Mouse (Mus musculus): ENCODE results near the gene Grid2. TPM values are rescaled to one million over a fixed set of nuclear protein-coding genes. Genes with fewer than 3 reads are reported as not detected.
A peak's percentile ranks its signal among the peaks of the same experiment; 100 is the strongest.

Grid2 gene
- polyA plus RNA-seq, 1 experiment from 2014 or later: 5.5 TPM

DNA sequence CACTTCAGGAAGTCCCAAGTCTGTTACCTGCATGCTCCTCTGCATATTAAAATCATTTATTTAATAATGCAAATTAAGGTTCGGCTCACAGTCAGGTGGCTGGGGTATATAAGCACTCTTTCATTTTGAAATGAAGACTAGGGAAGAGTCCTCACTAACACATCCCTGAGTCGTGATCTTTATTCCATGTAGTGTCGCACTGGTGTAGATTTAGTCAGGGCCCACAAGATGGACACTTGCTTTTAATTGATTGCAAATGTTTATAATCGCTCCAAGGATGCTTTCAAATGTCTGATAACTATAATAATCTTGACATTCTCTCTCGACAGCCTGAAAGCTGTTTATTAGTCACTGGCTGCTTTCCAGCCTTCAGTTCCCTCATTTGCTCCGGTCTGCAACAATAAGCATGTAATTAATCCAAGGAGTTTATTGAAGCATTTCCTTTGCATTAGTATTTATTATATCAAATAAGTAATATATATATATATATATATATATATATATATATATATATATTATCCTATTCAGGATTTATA, 661.4 kb downstream of the Grid2 start:
- Histone ChIP-seq H3K9me3 (no peaks in the 10 kb centered on the region), H3K4me1 (no peaks in the 10 kb centered on the region), H3K4me2 (replicated peaks) (no peak overlapping the region), H3K36me3 (no peaks in the 10 kb centered on the region), H3K4me3 (no peak overlapping the region), H3K9ac (replicated peaks) (no peak overlapping the region), H3K27ac (replicated peaks) (no peak overlapping the region), H3K27me3 (no peaks in the 10 kb centered on the region)
- no peak for ATAC-seq (ENCODE audit: low FRiP score, low read depth)
- 84% methylated on average over 6 of the region's 6 CpGs for WGBS

DNA sequence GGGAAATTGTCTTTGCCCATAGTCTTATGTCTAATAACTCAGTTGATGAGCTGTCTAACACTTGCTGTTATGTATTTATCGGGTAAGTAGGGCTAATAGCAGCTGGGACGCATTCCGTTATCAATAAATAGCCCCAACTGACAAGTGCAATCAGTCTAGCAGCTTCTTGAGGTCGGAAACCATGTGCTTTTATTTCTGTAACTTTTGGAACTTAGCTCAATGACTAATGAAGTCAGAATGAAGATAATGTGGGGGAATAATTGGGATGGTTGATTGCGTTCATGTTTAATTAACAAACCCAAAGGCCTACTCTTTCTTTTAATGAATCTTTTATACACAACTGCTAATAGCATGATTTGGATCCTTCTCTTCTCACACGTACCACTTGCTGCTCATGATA, 666.3 kb downstream of the Grid2 start:
- Histone ChIP-seq H3K36me3 (no peaks in the 10 kb centered on the region), H3K4me2 (replicated peaks) (no peak overlapping the region), H3K4me3 (no peak overlapping the region), H3K4me1 (no peaks in the 10 kb centered on the region), H3K27ac (replicated peaks) (no peak overlapping the region), H3K9me3 (no peaks in the 10 kb centered on the region), H3K27me3 (no peaks in the 10 kb centered on the region), H3K9ac (replicated peaks) (no peak overlapping the region)
- no peak for ATAC-seq (ENCODE audit: low FRiP score, low read depth)
- WGBS: 92% methylated on average over 6 of the region's 6 CpGs

DNA sequence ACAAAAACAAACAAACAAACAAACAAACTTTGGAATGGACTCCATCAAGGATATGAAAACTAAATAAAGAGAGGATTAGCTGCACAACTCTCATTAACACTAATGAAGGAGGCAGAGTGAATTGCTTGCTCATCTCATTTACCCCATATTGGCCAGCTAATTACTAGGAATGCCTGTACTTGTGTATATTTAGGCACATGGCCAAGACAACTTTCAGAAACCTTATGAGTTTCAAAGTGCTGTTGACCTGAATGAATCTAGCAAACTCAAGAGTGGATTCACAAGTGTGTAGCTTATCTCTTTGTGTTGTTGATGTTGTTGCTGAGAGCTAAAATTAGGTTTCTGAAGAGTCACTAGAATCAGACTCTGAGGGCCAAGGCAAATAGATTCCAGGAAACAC, 675.5 kb downstream of the Grid2 start:
- H3K4me1 ChIP-seq: no peaks in the 10 kb centered on the region
- H3K27me3 ChIP-seq: no peaks in the 10 kb centered on the region
- H3K9me3 ChIP-seq: no peaks in the 10 kb centered on the region
- H3K4me2 ChIP-seq (replicated peaks): no peak overlapping the region
- H3K4me3 ChIP-seq: no peak overlapping the region
- no peak for ATAC-seq (ENCODE audit: low FRiP score, low read depth)
- no peak overlapping the region for H3K9ac ChIP-seq (replicated peaks)
- no peak overlapping the region for H3K27ac ChIP-seq (replicated peaks)
- H3K36me3 ChIP-seq: no peaks in the 10 kb centered on the region

GRCm38 (mm10) chr6:63946721-63947120, 691.0 kb downstream of the Grid2 start:
- no peak for ATAC-seq (ENCODE audit: low FRiP score, low read depth)
- Histone ChIP-seq H3K36me3 (no peaks in the 10 kb centered on the region), H3K4me1 (no peaks in the 10 kb centered on the region), H3K27me3 (no peaks in the 10 kb centered on the region), H3K4me2 (replicated peaks) (no peak overlapping the region), H3K27ac (replicated peaks) (no peak overlapping the region), H3K9me3 (no peaks in the 10 kb centered on the region), H3K4me3 (no peak overlapping the region), H3K9ac (replicated peaks) (no peak overlapping the region)
- WGBS: 47% methylated on average over 5 of the region's 5 CpGs

DNA sequence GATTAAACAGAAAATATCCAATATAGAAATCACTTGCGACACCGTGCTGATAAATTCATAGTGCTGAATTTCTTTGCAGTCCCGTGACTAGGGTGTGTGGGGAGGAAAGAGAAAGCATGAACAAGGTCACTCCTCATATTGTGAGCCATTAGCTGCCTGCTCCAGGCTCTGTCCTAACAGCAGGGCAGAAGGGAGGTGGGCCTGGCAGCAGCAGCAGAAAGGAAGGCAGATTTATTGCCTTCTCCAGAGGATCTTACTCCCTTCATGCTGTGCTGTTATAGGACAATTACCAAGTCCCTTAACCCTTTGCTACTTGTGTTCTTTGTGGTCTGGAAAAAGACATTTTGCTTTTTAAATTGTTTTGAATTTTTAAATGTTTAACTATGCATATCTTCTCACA, 708.1 kb downstream of the Grid2 start:
- H3K9me3 ChIP-seq: no peaks in the 10 kb centered on the region
- no peak overlapping the region for H3K4me2 ChIP-seq (replicated peaks)
- H3K27ac ChIP-seq (replicated peaks): no peak overlapping the region
- no peaks in the 10 kb centered on the region for H3K27me3 ChIP-seq
- H3K36me3 ChIP-seq: no peaks in the 10 kb centered on the region
- no peak overlapping the region for H3K4me3 ChIP-seq
- no peak for ATAC-seq (ENCODE audit: low FRiP score, low read depth)
- WGBS: 77% methylated on average over 3 of the region's 3 CpGs
- H3K9ac ChIP-seq (replicated peaks): no peak overlapping the region
- no peaks in the 10 kb centered on the region for H3K4me1 ChIP-seq

GRCm38 (mm10) chr6:63964269-63964668, 708.6 kb downstream of the Grid2 start:
- ATAC-seq (ENCODE audit: low FRiP score, low read depth): no peak
- Histone ChIP-seq H3K9me3 (no peaks in the 10 kb centered on the region), H3K4me3 (no peak overlapping the region), H3K4me1 (no peaks in the 10 kb centered on the region), H3K9ac (replicated peaks) (no peak overlapping the region), H3K36me3 (no peaks in the 10 kb centered on the region), H3K27ac (replicated peaks) (no peak overlapping the region), H3K27me3 (no peaks in the 10 kb centered on the region), H3K4me2 (replicated peaks) (no peak overlapping the region)
- 89% methylated on average over 6 of the region's 6 CpGs for WGBS

DNA sequence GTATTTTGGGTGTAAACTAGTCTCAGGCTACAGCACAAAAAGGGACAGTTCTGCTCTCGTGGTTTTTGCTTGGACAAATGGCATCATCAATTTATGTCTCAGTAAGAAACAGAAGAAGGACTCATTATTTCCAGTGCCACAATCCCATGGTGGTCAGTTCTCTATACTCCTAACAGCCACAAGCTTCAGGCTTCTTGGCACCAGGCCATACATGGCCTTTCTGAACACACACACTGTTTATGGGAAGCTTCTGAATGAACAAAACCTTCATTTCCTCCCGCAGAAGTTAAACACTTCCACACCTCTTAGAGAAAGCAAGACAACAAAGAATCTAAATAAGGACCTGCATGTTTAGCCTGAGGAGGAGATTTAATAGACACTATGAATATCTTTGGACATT, 709.1 kb downstream of the Grid2 start:
- Histone ChIP-seq H3K4me3 (no peak overlapping the region), H3K27ac (replicated peaks) (no peak overlapping the region), H3K9me3 (no peaks in the 10 kb centered on the region), H3K4me1 (no peaks in the 10 kb centered on the region), H3K9ac (replicated peaks) (no peak overlapping the region), H3K36me3 (no peaks in the 10 kb centered on the region), H3K4me2 (replicated peaks) (no peak overlapping the region), H3K27me3 (no peaks in the 10 kb centered on the region)
- no peak for ATAC-seq (ENCODE audit: low FRiP score, low read depth)
- 74% methylated on average over 2 of the region's 2 CpGs for WGBS

- ATAC-seq (ENCODE audit: low FRiP score, low read depth): no peak
- Histone ChIP-seq H3K4me3 (no peak overlapping the region), H3K9me3 (no peaks in the 10 kb centered on the region), H3K9ac (replicated peaks) (no peak overlapping the region), H3K27me3 (no peaks in the 10 kb centered on the region), H3K27ac (replicated peaks) (no peak overlapping the region), H3K4me1 (no peaks in the 10 kb centered on the region; the same call in 1 of the 2 replicates), H3K4me2 (replicated peaks) (no peak overlapping the region), H3K36me3 (no peaks in the 10 kb centered on the region)
- WGBS: 70% methylated on average over 2 of the region's 2 CpGs
Observed at GRCm38 (mm10) chr6:64046084-64046483, 790.4 kb downstream of the Grid2 start.

GRCm38 (mm10) chr6:64046732-64047131, 791.1 kb downstream of the Grid2 start:
- 85% methylated on average over 1 of the region's 1 CpGs for WGBS
- no peak for ATAC-seq (ENCODE audit: low FRiP score, low read depth)

DNA sequence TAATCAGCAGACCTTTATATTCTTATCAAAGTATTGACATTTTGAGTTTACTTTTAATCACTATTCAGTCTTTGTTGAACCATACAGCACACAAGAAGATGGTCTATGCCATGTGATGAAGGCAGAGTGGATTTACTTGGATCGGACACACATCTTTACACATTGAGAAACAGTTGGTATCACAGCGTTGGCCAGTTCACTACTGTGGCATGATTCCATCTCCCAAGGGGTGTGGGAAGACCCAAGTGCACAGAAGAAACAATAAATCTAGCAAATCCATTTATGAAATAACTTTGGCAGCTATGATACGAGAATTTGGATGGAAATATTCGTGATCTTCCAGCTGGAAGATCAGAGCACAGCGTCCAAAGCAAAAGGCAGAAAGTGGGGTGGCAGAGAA, 792.3 kb downstream of the Grid2 start:
- 92% methylated on average over 5 of the region's 5 CpGs for WGBS

More at GRCm38 (mm10) chr6:64046732-64047131, 791.1 kb downstream of the Grid2 start:
- H3K27ac ChIP-seq (replicated peaks): no peak overlapping the region
- H3K4me2 ChIP-seq (replicated peaks): no peak overlapping the region
- no peaks in the 10 kb centered on the region for H3K9me3 ChIP-seq
- no peak overlapping the region for H3K9ac ChIP-seq (replicated peaks)
- H3K27me3 ChIP-seq: no peaks in the 10 kb centered on the region
- no peaks in the 10 kb centered on the region; the same call in 1 of the 2 replicates for H3K4me1 ChIP-seq
- no peaks in the 10 kb centered on the region for H3K36me3 ChIP-seq
- no peak overlapping the region for H3K4me3 ChIP-seq

DNA sequence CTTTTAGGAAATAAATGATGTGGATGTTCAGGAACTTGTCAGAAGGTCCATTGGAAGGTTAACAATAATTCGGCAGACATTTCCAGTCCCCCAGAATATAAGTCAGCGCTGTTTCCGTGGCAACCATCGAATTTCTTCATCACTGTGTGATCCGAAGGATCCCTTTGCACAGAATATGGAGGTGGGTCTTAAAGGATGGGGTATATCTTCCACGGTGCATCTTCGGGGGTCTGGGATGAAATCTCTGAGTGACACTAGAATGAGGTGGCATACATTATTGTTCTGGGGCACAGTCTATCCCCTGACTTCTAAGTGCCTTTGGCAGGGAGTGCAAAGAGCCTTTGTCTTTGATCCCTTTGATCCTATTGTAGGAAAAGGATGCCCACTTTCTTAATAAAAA, 808.2 kb downstream of the Grid2 start:
- no peaks in the 10 kb centered on the region for H3K9me3 ChIP-seq
- no peak overlapping the region for H3K4me3 ChIP-seq
- H3K4me1 ChIP-seq: no peaks in the 10 kb centered on the region; the same call in 1 of the 2 replicates
- no peak overlapping the region for H3K9ac ChIP-seq (replicated peaks)
- no peaks in the 10 kb centered on the region for H3K36me3 ChIP-seq
- 42% methylated on average over 7 of the region's 7 CpGs for WGBS
- H3K27ac ChIP-seq (replicated peaks): no peak overlapping the region; the same call in 1 of the 2 replicates
- peak; percentile 56; the same call in 1 of the 2 replicates for ATAC-seq (ENCODE audit: low FRiP score, low read depth)
- no peak overlapping the region for H3K4me2 ChIP-seq (replicated peaks)
- H3K27me3 ChIP-seq: no peaks in the 10 kb centered on the region

More for the DNA sequence above, 792.3 kb downstream of the Grid2 start:
- no peak overlapping the region for H3K4me3 ChIP-seq
- no peaks in the 10 kb centered on the region for H3K27me3 ChIP-seq
- no peaks in the 10 kb centered on the region; the same call in 1 of the 2 replicates for H3K4me1 ChIP-seq
- no peaks in the 10 kb centered on the region for H3K36me3 ChIP-seq
- no peak overlapping the region for H3K4me2 ChIP-seq (replicated peaks)
- no peak overlapping the region for H3K9ac ChIP-seq (replicated peaks)
- no peaks in the 10 kb centered on the region for H3K9me3 ChIP-seq
- H3K27ac ChIP-seq (replicated peaks): no peak overlapping the region
- ATAC-seq (ENCODE audit: low FRiP score, low read depth): no peak

- H3K4me3 ChIP-seq: no peak overlapping the region
- no peak overlapping the region for H3K9ac ChIP-seq (replicated peaks)
- no peaks in the 10 kb centered on the region for H3K9me3 ChIP-seq
- no peaks in the 10 kb centered on the region for H3K36me3 ChIP-seq
- peak; percentile 77; the same call in 1 of the 2 replicates for ATAC-seq (ENCODE audit: low FRiP score, low read depth)
- no peaks in the 10 kb centered on the region for H3K27me3 ChIP-seq
- no peaks in the 10 kb centered on the region; the same call in 1 of the 2 replicates for H3K4me1 ChIP-seq
- H3K27ac ChIP-seq (replicated peaks): no peak overlapping the region
- 36% methylated on average over 2 of the region's 2 CpGs for WGBS
- no peak overlapping the region for H3K4me2 ChIP-seq (replicated peaks)
Observed at GRCm38 (mm10) chr6:64064704-64065103, 809.0 kb downstream of the Grid2 start.

GRCm38 (mm10) chr6:64073406-64073805, 817.7 kb downstream of the Grid2 start:
- Histone ChIP-seq H3K4me2 (replicated peaks) (no peak overlapping the region), H3K4me1 (no peaks in the 10 kb centered on the region), H3K27me3 (no peaks in the 10 kb centered on the region), H3K9me3 (no peaks in the 10 kb centered on the region), H3K9ac (replicated peaks) (no peak overlapping the region), H3K36me3 (no peaks in the 10 kb centered on the region), H3K27ac (replicated peaks) (no peak overlapping the region), H3K4me3 (no peak overlapping the region)
- ATAC-seq (ENCODE audit: low FRiP score, low read depth): no peak
- 71% methylated on average over 2 of the region's 2 CpGs for WGBS
